Mouse (Mus musculus): ENCODE data around the gene Dync1li1. TPM values are rescaled to one million over a fixed set of nuclear protein-coding genes. Genes with fewer than 3 reads are reported as not detected.
"Not testable (repeated sequence)": the region's sequence is repeated elsewhere in the genome, so short reads cannot be mapped to it uniquely, and the experiment has no call there.

Gene Dync1li1
- polyA plus RNA-seq, 1 experiment from 2014 or later = 65.6 TPM

- no peak overlapping the region for H3K27ac ChIP-seq (replicated peaks; ENCODE audit: low read depth, low read length)
- ATAC-seq (ENCODE audit: insufficient number of reproducible peaks, low FRiP score, low TSS enrichment, low read depth) (no peak), DNase-seq (ENCODE audit: low spot score) (no peak)
- WGBS = 92% methylated on average over 7 of the region's 7 CpGs
- no peak overlapping the region for H3K4me3 ChIP-seq (ENCODE audit: low read depth, low read length)
- no peaks in the 10 kb centered on the region for H3K36me3 ChIP-seq (ENCODE audit: control insufficient read depth, insufficient read depth, low read length)
- peaks cover 13% of the 10 kb centered on the region for H3K4me1 ChIP-seq (ENCODE audit: control insufficient read depth, insufficient read depth, low read length)
- H3K9me3 ChIP-seq (ENCODE audit: control insufficient read depth, low read length) = no peaks in the 10 kb centered on the region
- no peaks in the 10 kb centered on the region for H3K27me3 ChIP-seq (ENCODE audit: control insufficient read depth, insufficient read depth, low read length)
- no peak overlapping the region for H3K9ac ChIP-seq (ENCODE audit: low read length)
- no peak overlapping the region for H3K4me2 ChIP-seq (ENCODE audit: low read depth, severe bottlenecking)
These were observed 2.3 kb upstream of the Dync1li1 start for GRCm38 (mm10) chr9:114686245-114686644.

- no peak for DNase-seq (ENCODE audit: low spot score)
- peaks cover 13% of the 10 kb centered on the region for H3K4me1 ChIP-seq (ENCODE audit: control insufficient read depth, insufficient read depth, low read length)
- H3K27me3 ChIP-seq (ENCODE audit: control insufficient read depth, insufficient read depth, low read length) = no peaks in the 10 kb centered on the region
- peaks cover 3% of the 10 kb centered on the region; the same call in 1 of the 2 replicates for H3K36me3 ChIP-seq (ENCODE audit: control insufficient read depth, insufficient read depth, low read length)
- H3K9ac ChIP-seq (ENCODE audit: low read length) = no peak overlapping the region; the same call in 1 of the 2 replicates
- H3K27ac ChIP-seq (replicated peaks; ENCODE audit: low read depth, low read length) = no peak overlapping the region
- ATAC-seq (ENCODE audit: insufficient number of reproducible peaks, low FRiP score, low TSS enrichment, low read depth) = no peak
- H3K4me3 ChIP-seq (ENCODE audit: low read depth, low read length) = peak overlapping the region; percentile 95
- H3K9me3 ChIP-seq (ENCODE audit: control insufficient read depth, low read length) = no peaks in the 10 kb centered on the region
- WGBS = 81% methylated on average over 13 of the region's 13 CpGs
- peak overlapping the region; percentile 68 for H3K4me2 ChIP-seq (ENCODE audit: low read depth, severe bottlenecking)
These were observed 951 bp upstream of the Dync1li1 start for GRCm38 (mm10) chr9:114687639-114688038.

- H3K9ac ChIP-seq (ENCODE audit: low read length) = peak overlapping the region; percentile 89
- no peaks in the 10 kb centered on the region for H3K9me3 ChIP-seq (ENCODE audit: control insufficient read depth, low read length)
- H3K36me3 ChIP-seq (ENCODE audit: control insufficient read depth, insufficient read depth, low read length) = peaks cover 3% of the 10 kb centered on the region; the same call in 1 of the 2 replicates
- peak; percentile 52 for ATAC-seq (ENCODE audit: insufficient number of reproducible peaks, low FRiP score, low TSS enrichment, low read depth)
- H3K27ac ChIP-seq (replicated peaks; ENCODE audit: low read depth, low read length) = peak overlapping the region; percentile 69
- H3K27me3 ChIP-seq (ENCODE audit: control insufficient read depth, insufficient read depth, low read length) = no peaks in the 10 kb centered on the region
- peak overlapping the region; percentile 95 for H3K4me3 ChIP-seq (ENCODE audit: low read depth, low read length)
- peaks cover 13% of the 10 kb centered on the region for H3K4me1 ChIP-seq (ENCODE audit: control insufficient read depth, insufficient read depth, low read length)
- H3K4me2 ChIP-seq (ENCODE audit: low read depth, severe bottlenecking) = peak overlapping the region; percentile 93
- under 1% methylated on average over 50 of the region's 50 CpGs for WGBS
- peak; percentile 68 for DNase-seq (ENCODE audit: low spot score)
These were observed 390 bp downstream of the Dync1li1 start for GRCm38 (mm10) chr9:114688953-114689407.

DNA sequence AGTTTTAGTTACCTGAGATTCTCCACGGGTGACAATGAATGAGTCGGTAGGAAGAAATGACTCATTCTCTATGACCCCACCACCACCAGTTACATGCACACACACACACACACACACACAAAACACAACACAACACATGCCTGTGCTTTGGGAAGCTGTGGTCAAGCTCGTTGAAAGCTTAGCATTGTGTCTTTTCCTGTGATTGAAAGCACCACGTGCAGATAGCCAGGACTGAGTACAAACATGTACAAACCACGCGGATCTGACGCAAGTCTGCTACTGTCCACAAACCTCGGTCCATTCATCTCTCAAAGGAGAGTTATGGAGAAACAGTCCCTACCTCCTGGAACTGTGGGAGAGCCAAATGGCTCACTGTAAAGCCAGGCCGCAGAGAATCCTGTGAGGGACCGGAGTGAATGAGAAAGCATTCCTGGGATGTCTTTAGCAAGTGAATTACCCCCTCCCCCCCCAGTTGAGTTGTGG, 1.6 kb downstream of the Dync1li1 start:
- Histone ChIP-seq H3K4me3 (ENCODE audit: low read depth, low read length) (peak overlapping the region; percentile 95; the same call in 1 of the 2 replicates), H3K27ac (replicated peaks; ENCODE audit: low read depth, low read length) (no peak overlapping the region), H3K36me3 (ENCODE audit: control insufficient read depth, insufficient read depth, low read length) (peaks cover 5% of the 10 kb centered on the region; the same call in 1 of the 2 replicates), H3K9me3 (ENCODE audit: control insufficient read depth, low read length) (no peaks in the 10 kb centered on the region), H3K27me3 (ENCODE audit: control insufficient read depth, insufficient read depth, low read length) (no peaks in the 10 kb centered on the region), H3K4me2 (ENCODE audit: low read depth, severe bottlenecking) (peak overlapping the region; percentile 93), H3K9ac (ENCODE audit: low read length) (0 out of 2 replicates have a peak overlapping the region, but pooled peaks have one; percentile 12), H3K4me1 (ENCODE audit: control insufficient read depth, insufficient read depth, low read length) (peaks cover 13% of the 10 kb centered on the region)
- DNase-seq (ENCODE audit: low spot score) = no peak
- ATAC-seq (ENCODE audit: insufficient number of reproducible peaks, low FRiP score, low TSS enrichment, low read depth) = no peak
- WGBS = 13% methylated on average over 10 of the region's 10 CpGs

GRCm38 (mm10) chr9:114691112-114691511, 2.5 kb downstream of the Dync1li1 start:
- DNase-seq (ENCODE audit: low spot score) (no peak), ATAC-seq (ENCODE audit: insufficient number of reproducible peaks, low FRiP score, low TSS enrichment, low read depth) (no peak)
- H3K27me3 ChIP-seq (ENCODE audit: control insufficient read depth, insufficient read depth, low read length) = no peaks in the 10 kb centered on the region
- H3K27ac ChIP-seq (replicated peaks; ENCODE audit: low read depth, low read length) = no peak overlapping the region
- no peaks in the 10 kb centered on the region for H3K9me3 ChIP-seq (ENCODE audit: control insufficient read depth, low read length)
- peaks cover 13% of the 10 kb centered on the region for H3K4me1 ChIP-seq (ENCODE audit: control insufficient read depth, insufficient read depth, low read length)
- no peak overlapping the region for H3K4me2 ChIP-seq (ENCODE audit: low read depth, severe bottlenecking)
- H3K9ac ChIP-seq (ENCODE audit: low read length) = no peak overlapping the region
- H3K36me3 ChIP-seq (ENCODE audit: control insufficient read depth, insufficient read depth, low read length) = peaks cover 5% of the 10 kb centered on the region; the same call in 1 of the 2 replicates
- no peak overlapping the region for H3K4me3 ChIP-seq (ENCODE audit: low read depth, low read length)

DNA sequence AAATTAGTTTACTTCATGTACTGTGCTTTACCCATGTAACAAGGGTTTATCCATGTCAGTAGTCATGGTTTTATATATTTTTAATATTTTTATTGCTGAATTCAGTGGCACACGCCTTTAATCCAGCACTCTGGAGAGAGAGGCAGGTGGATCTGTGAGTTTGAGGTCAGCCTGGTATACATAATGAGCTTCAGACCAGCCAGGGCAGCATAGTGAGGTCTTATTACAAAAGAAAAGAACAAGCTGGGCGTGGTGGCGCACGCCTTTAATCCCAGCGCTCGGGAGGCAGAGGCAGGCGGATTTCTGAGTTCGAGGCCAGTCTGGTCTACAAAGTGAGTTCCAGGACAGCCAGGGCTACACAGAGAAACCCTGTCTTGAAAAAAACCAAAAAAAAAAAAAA, 7.1 kb downstream of the Dync1li1 start:
- 94% methylated on average over 8 of the region's 8 CpGs for WGBS
- H3K36me3 ChIP-seq (ENCODE audit: control insufficient read depth, insufficient read depth, low read length); H3K9me3 ChIP-seq (ENCODE audit: control insufficient read depth, low read length); H3K4me2 ChIP-seq (ENCODE audit: low read depth, severe bottlenecking); ATAC-seq (ENCODE audit: insufficient number of reproducible peaks, low FRiP score, low TSS enrichment, low read depth); H3K9ac ChIP-seq (ENCODE audit: low read length); DNase-seq (ENCODE audit: low spot score); H3K27me3 ChIP-seq (ENCODE audit: control insufficient read depth, insufficient read depth, low read length); H3K4me1 ChIP-seq (ENCODE audit: control insufficient read depth, insufficient read depth, low read length); H3K4me3 ChIP-seq (ENCODE audit: low read depth, low read length); H3K27ac ChIP-seq (replicated peaks; ENCODE audit: low read depth, low read length): not testable (repeated sequence)

DNA sequence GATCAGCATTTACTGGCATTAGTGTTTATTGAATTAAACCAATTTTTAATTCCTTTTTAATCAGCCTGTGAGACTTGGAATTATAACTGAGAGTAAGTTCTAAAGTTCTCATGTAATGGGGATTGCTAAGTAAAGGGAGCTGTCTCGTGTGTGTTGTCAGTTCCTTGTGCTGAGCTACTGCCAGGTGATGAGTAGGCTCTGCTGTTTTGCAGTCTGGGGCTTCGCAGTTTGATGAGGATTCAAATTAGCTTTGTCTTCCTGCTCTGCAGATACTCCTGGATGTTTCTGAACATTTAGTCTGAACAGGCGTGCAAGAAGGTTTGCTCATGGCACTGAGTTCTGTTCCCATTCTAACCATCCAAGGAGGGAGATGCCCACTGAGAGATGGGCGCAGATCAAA, 8.5 kb downstream of the Dync1li1 start:
- ATAC-seq (ENCODE audit: insufficient number of reproducible peaks, low FRiP score, low TSS enrichment, low read depth) = no peak
- H3K9me3 ChIP-seq (ENCODE audit: control insufficient read depth, low read length) = no peaks in the 10 kb centered on the region
- DNase-seq (ENCODE audit: low spot score) = no peak
- no peak overlapping the region for H3K4me3 ChIP-seq (ENCODE audit: low read depth, low read length)
- H3K27me3 ChIP-seq (ENCODE audit: control insufficient read depth, insufficient read depth, low read length) = no peaks in the 10 kb centered on the region
- 89% methylated on average over 4 of the region's 4 CpGs for WGBS
- no peak overlapping the region for H3K27ac ChIP-seq (replicated peaks; ENCODE audit: low read depth, low read length)
- H3K4me1 ChIP-seq (ENCODE audit: control insufficient read depth, insufficient read depth, low read length) = no peaks in the 10 kb centered on the region
- H3K9ac ChIP-seq (ENCODE audit: low read length) = no peak overlapping the region
- H3K36me3 ChIP-seq (ENCODE audit: control insufficient read depth, insufficient read depth, low read length) = peaks cover 9% of the 10 kb centered on the region
- H3K4me2 ChIP-seq (ENCODE audit: low read depth, severe bottlenecking) = no peak overlapping the region

- no peaks in the 10 kb centered on the region for H3K27me3 ChIP-seq (ENCODE audit: control insufficient read depth, insufficient read depth, low read length)
- no peak for ATAC-seq (ENCODE audit: insufficient number of reproducible peaks, low FRiP score, low TSS enrichment, low read depth)
- H3K4me3 ChIP-seq (ENCODE audit: low read depth, low read length) = no peak overlapping the region
- no peak overlapping the region for H3K27ac ChIP-seq (replicated peaks; ENCODE audit: low read depth, low read length)
- DNase-seq (ENCODE audit: low spot score) = no peak
- H3K4me1 ChIP-seq (ENCODE audit: control insufficient read depth, insufficient read depth, low read length) = no peaks in the 10 kb centered on the region
- no peak overlapping the region for H3K9ac ChIP-seq (ENCODE audit: low read length)
- H3K9me3 ChIP-seq (ENCODE audit: control insufficient read depth, low read length) = no peaks in the 10 kb centered on the region
- peaks cover 7% of the 10 kb centered on the region for H3K36me3 ChIP-seq (ENCODE audit: control insufficient read depth, insufficient read depth, low read length)
- WGBS = 93% methylated on average over 5 of the region's 5 CpGs
- H3K4me2 ChIP-seq (ENCODE audit: low read depth, severe bottlenecking) = no peak overlapping the region
These were observed 9.3 kb downstream of the Dync1li1 start for GRCm38 (mm10) chr9:114697926-114698325.

- no peak overlapping the region for H3K27ac ChIP-seq (replicated peaks; ENCODE audit: low read depth, low read length)
- WGBS = 84% methylated on average over 6 of the region's 6 CpGs
These were observed 10.7 kb downstream of the Dync1li1 start for GRCm38 (mm10) chr9:114699262-114699661.

More at GRCm38 (mm10) chr9:114699262-114699661, 10.7 kb downstream of the Dync1li1 start:
- Histone ChIP-seq H3K9me3 (ENCODE audit: control insufficient read depth, low read length) (no peaks in the 10 kb centered on the region), H3K36me3 (ENCODE audit: control insufficient read depth, insufficient read depth, low read length) (peaks cover 7% of the 10 kb centered on the region), H3K4me2 (ENCODE audit: low read depth, severe bottlenecking) (no peak overlapping the region), H3K4me3 (ENCODE audit: low read depth, low read length) (no peak overlapping the region), H3K27me3 (ENCODE audit: control insufficient read depth, insufficient read depth, low read length) (no peaks in the 10 kb centered on the region), H3K9ac (ENCODE audit: low read length) (no peak overlapping the region), H3K4me1 (ENCODE audit: control insufficient read depth, insufficient read depth, low read length) (no peaks in the 10 kb centered on the region)
- ATAC-seq (ENCODE audit: insufficient number of reproducible peaks, low FRiP score, low TSS enrichment, low read depth) (no peak), DNase-seq (ENCODE audit: low spot score) (no peak)
